ENCODE assay signal across 8 mouse cellular contexts in the genomic region with DNA sequence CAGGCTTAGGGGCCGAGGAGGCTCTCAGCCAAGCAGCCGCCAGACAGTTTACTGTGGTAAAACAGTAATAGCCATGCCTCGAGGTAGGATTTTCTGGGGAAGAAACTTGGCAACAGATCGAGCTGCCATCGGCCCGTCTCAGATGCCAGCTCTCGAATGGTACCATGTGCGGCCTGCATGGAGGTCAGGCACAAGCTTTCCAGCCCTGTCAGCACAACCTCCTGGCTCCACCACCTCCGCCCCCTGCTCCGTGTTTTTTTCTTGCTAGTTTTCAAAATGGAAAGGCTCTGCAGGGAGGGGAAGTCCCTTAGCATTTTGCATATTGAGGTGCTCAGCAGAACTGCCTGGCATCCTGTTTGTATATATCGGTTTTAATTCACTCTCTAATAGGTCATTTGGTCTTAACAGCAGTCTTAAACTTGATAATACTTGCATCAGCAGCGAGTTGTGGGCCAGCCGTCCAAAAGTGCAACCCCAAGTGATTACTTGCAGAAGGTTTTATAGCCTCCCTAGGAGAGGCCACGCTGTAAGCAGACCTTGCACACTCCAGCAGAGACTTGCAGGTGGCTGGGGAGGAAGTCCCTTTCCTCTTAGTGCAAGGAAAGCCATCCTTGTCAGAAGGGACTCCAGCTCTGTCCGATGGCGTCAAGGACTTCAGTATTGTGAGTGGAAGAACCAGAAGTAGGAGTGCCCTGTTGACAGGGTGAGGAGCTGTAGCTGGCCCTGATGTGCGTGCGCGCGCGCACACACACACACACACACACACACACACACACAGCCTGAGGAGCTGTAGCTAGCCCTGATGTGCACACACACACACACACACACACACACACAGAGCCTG. TPM values are rescaled to one million over a fixed set of nuclear protein-coding genes. Genes with fewer than 3 reads are reported as not detected.
DNase-seq lines count a peak whose midpoint lies in the region; ATAC-seq lines count a peak whose summit lies in the region.

No protein-coding gene starts in this region.

- WGBS in neural tube, embryonic 13.5 days = 59% methylated on average over 21 of the region's 21 CpGs
- WGBS in heart, embryonic 16.5 days = 45% methylated on average over 21 of the region's 21 CpGs
- WGBS in neural tube, embryonic 15.5 days = 49% methylated on average over 21 of the region's 21 CpGs

- H3K9me3 ChIP-seq in neural tube, embryonic 13.5 days = no peaks in the 10 kb centered on the region
- H3K9me3 ChIP-seq in heart, embryonic 16.5 days (replicated peaks; ENCODE audit: control insufficient read depth, low read length) = no peaks in the 10 kb centered on the region
- H3K9me3 ChIP-seq in neural tube, embryonic 15.5 days (replicated peaks) = no peaks in the 10 kb centered on the region

- no peak overlapping the region for H3K4me3 ChIP-seq in neural tube, embryonic 13.5 days
- H3K4me3 ChIP-seq in heart, embryonic 16.5 days (ENCODE audit: low read length) = no peak overlapping the region
- H3K4me3 ChIP-seq in neural tube, embryonic 15.5 days (replicated peaks) = no peak overlapping the region

- no peak overlapping the region for H3K9ac ChIP-seq in neural tube, embryonic 13.5 days
- H3K9ac ChIP-seq in heart, embryonic 16.5 days (ENCODE audit: low read length) = peak overlapping the region; percentile 42; the same call in 1 of the 2 replicates
- no peak overlapping the region for H3K9ac ChIP-seq in neural tube, embryonic 15.5 days (replicated peaks)

- no peak overlapping the region for H3K4me2 ChIP-seq in neural tube, embryonic 13.5 days
- peak overlapping the region; percentile 14; the same call in 1 of the 2 replicates for H3K4me2 ChIP-seq in heart, embryonic 16.5 days (ENCODE audit: low read depth, low read length)
- no peak overlapping the region for H3K4me2 ChIP-seq in neural tube, embryonic 15.5 days

- H3K27ac ChIP-seq in neural tube, embryonic 13.5 days (replicated peaks) = peak overlapping the region; percentile 71
- H3K27ac ChIP-seq in heart, embryonic 16.5 days (ENCODE audit: low read length) = peak overlapping the region; percentile 87
- peak overlapping the region; percentile 77 for H3K27ac ChIP-seq in neural tube, embryonic 15.5 days (replicated peaks)

- peaks cover 36% of the 10 kb centered on the region for H3K4me1 ChIP-seq in neural tube, embryonic 13.5 days (replicated peaks)
- H3K4me1 ChIP-seq in heart, embryonic 16.5 days (ENCODE audit: control insufficient read depth, insufficient read depth, low read length) = peaks cover 56% of the 10 kb centered on the region
- peaks cover 36% of the 10 kb centered on the region for H3K4me1 ChIP-seq in neural tube, embryonic 15.5 days

- H3K36me3 ChIP-seq in neural tube, embryonic 13.5 days = no peaks in the 10 kb centered on the region
- H3K36me3 ChIP-seq in heart, embryonic 16.5 days (ENCODE audit: control insufficient read depth, insufficient read depth) = no peaks in the 10 kb centered on the region
- no peaks in the 10 kb centered on the region for H3K36me3 ChIP-seq in neural tube, embryonic 15.5 days

- no peaks in the 10 kb centered on the region for H3K27me3 ChIP-seq in neural tube, embryonic 13.5 days
- H3K27me3 ChIP-seq in heart, embryonic 16.5 days (ENCODE audit: control insufficient read depth, insufficient read depth, low read length) = no peaks in the 10 kb centered on the region
- H3K27me3 ChIP-seq in neural tube, embryonic 15.5 days (replicated peaks) = no peaks in the 10 kb centered on the region

- no peak for ATAC-seq in neural tube, embryonic 13.5 days (ENCODE audit: low read depth)
- peak; percentile 19; the same call in 1 of the 2 replicates for ATAC-seq in heart, embryonic 16.5 days (replicated peaks; ENCODE audit: extremely low read depth, insufficient read depth, low FRiP score)
- peak; percentile 54 for ATAC-seq in neural tube, embryonic 15.5 days (ENCODE audit: low FRiP score)

- DNase-seq in neural tube, embryonic 10.5 days (ENCODE audit: extremely low spot score, low spot score) = no peak
- DNase-seq in cerebellum, postnatal 36 days = peak; percentile 24 to 36
- peak; percentile 58 for DNase-seq in kidney, postnatal 14 days
- DNase-seq in embryo, embryonic 10.5 days (ENCODE audit: low spot score) = no peak
- DNase-seq in embryo, embryonic 11 days = no peak

RNA-seq across cellular contexts. Expression of a gene that starts 24.8 kb away (rescaled TPM):
- 99.9 and 103 TPM in 2 replicates for polyA plus RNA-seq in neural tube, embryonic 13.5 days (2015; fragmentation: Nextera tagmentation; extraction: Ambion mirVana)
- polyA plus RNA-seq in heart, embryonic 16.5 days (2015; fragmentation: Nextera tagmentation; extraction: Ambion mirVana) = 6.7 and 8.6 TPM in 2 replicates
- 114 and 122 TPM in 2 replicates for polyA plus RNA-seq in neural tube, embryonic 15.5 days (2015; fragmentation: Nextera tagmentation; extraction: Ambion mirVana)

Comparison
In these comparisons a context has a peak if more than half of its experiments do, and no peak if none do; other contexts are left out.
1. DNase-seq: peak in cerebellum, postnatal 36 days (2 of 2) and kidney, postnatal 14 days (single experiment); none in neural tube, embryonic 10.5 days (single experiment), embryo, embryonic 10.5 days (single experiment) and embryo, embryonic 11 days (single experiment).
2. RNA of a gene that starts 24.8 kb away (polyA plus RNA-seq): 114 to 122 TPM in neural tube, embryonic 15.5 days and 99.9 to 103 TPM in neural tube, embryonic 13.5 days; 6.7 to 8.6 TPM in heart, embryonic 16.5 days; every median in the first group is over 10 times any median in the second.
3. Peak in every context shown above with its lines, with median percentiles within 50 percentile points of each other: H3K27ac ChIP-seq.